Mouse (Mus musculus): ENCODE data around the gene Gm4131. TPM values are rescaled to one million over a fixed set of nuclear protein-coding genes. Genes with fewer than 3 reads are reported as not detected.

The Gm4131 gene
- polyA plus RNA-seq, 1 experiment from 2014 or later = not detected

DNA sequence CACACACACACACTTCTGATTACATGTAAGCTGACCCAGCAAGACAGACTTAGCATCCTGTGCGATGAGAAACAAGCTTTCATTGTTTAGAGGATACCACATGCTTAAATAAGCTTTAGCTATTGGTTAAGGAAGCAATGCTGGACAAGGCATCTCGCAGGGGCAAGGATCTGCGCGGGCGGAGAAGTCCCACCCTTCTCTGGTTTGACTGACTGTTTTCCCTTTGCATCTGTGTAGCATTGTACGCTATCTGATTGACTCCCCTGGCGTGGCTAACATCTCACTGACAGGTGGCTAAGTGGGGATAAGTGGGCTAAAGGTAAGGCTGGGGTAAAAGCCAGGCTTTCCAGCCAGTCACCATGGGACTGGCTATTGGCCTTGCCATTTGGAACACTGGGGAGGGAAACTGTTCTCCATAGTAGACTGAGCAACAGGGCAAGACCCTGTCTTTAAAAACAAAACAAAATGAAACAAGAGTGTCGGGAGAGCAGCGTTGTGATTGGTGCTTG is 110.4 kb downstream of the Gm4131 start, which contains the start of gene Gucy1b2:
Gene Gucy1b2, minus strand, starts transcription at position 51 of the 509 bp plus-strand sequence.
- no peaks in the 10 kb centered on the region for H3K9me3 ChIP-seq (ENCODE audit: control insufficient read depth, low read length)
- no peaks in the 10 kb centered on the region for H3K27me3 ChIP-seq (ENCODE audit: control insufficient read depth, insufficient read depth, low read length)
- no peak within 1 kb of the TSS for H3K4me3 ChIP-seq (ENCODE audit: low read depth, low read length)
- H3K4me1 ChIP-seq (replicated peaks; ENCODE audit: control insufficient read depth, insufficient read depth) = no peaks in the 10 kb centered on the region
- ATAC-seq (ENCODE audit: low FRiP score, low TSS enrichment) (no peak), DNase-seq (ENCODE audit: low spot score) (no peak)
- no peak within 1 kb of the TSS for H3K27ac ChIP-seq (replicated peaks)
- no peaks in the 10 kb centered on the region for H3K36me3 ChIP-seq (ENCODE audit: control insufficient read depth, insufficient read depth, low read length)
- H3K4me2 ChIP-seq (replicated peaks; ENCODE audit: low read depth) = no peak within 1 kb of the TSS
- TF ChIP-seq EP300 (optimal IDR thresholded peaks at IDR 0.05) = no peak
- H3K9ac ChIP-seq (ENCODE audit: low read length) = no peak within 1 kb of the TSS
- WGBS = 55% methylated on average over 9 of the region's 9 CpGs

DNA sequence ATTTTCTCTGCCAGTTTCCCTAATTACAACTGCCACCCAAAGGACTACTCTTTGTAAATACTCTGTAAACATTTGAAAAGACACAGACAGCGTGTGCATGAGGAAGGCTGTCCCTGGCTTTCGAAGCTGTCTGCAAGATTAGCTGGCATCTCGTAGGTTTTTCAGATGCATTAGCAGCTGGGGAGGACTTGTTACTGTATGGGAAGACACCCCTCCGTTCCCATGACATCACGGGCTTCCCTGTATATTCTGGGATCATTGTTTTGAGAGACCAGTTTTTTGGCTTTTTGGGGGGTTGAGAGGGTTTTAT is 111.2 kb downstream of the Gm4131 start:
- DNase-seq (ENCODE audit: low spot score) (no peak), ATAC-seq (ENCODE audit: low FRiP score, low TSS enrichment) (no peak)
- WGBS = 56% methylated on average over 5 of the region's 5 CpGs
- no peaks in the 10 kb centered on the region for H3K27me3 ChIP-seq (ENCODE audit: control insufficient read depth, insufficient read depth, low read length)
- TF ChIP-seq EP300 (optimal IDR thresholded peaks at IDR 0.05) (no peak), CTCF (IDR thresholded peaks at IDR 0.05; ENCODE audit: low read depth) (no peak)
- H3K9ac ChIP-seq (ENCODE audit: low read length) = no peak overlapping the region
- no peak overlapping the region for H3K4me3 ChIP-seq (ENCODE audit: low read depth, low read length)
- no peak overlapping the region for H3K27ac ChIP-seq (replicated peaks)
- no peaks in the 10 kb centered on the region for H3K4me1 ChIP-seq (replicated peaks; ENCODE audit: control insufficient read depth, insufficient read depth)
- no peaks in the 10 kb centered on the region for H3K9me3 ChIP-seq (ENCODE audit: control insufficient read depth, low read length)
- no peaks in the 10 kb centered on the region for H3K36me3 ChIP-seq (ENCODE audit: control insufficient read depth, insufficient read depth, low read length)
- no peak overlapping the region for H3K4me2 ChIP-seq (replicated peaks; ENCODE audit: low read depth)

DNA sequence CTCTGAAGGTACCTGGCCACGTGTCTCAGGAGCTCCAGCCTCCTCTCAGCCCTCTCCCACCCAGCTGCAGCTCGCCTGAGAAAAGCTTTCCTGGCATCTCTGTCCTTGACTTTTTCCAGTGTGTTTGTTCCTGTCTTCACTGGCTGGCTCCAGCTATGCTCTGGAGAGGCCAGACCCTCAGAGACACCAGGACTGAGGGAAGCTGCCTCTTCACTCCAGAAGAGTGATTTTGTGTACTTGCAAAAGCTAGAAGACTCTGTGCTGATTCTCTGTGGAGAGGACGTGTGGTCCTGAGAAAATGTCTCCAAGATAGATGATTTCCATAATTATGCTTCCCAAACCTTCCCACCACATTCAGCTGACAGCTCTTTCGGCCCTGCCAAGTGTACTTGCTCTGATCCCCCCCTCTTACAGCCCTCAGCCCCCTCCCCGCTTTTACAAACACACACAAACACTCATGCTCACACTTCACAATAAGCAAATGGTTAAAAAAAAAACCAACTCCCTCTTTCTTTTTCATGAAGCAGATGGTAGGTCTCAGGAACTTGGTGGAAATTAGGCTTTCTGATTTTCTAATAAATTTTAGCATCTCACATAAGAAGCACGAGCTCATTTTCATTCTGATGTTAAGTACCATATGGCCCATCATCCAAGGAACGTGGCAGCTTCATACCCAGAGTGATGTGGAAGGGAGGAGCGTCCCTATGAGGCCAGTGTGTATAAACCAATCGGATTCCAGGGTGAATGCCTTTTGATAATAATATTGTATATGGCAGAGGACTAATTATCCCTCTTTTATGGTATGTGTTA is 111.8 kb downstream of the Gm4131 start:
- Histone ChIP-seq H3K4me2 (replicated peaks; ENCODE audit: low read depth) (no peak overlapping the region), H3K4me1 (replicated peaks; ENCODE audit: control insufficient read depth, insufficient read depth) (no peaks in the 10 kb centered on the region), H3K4me3 (ENCODE audit: low read depth, low read length) (no peak overlapping the region), H3K9me3 (ENCODE audit: control insufficient read depth, low read length) (no peaks in the 10 kb centered on the region), H3K36me3 (ENCODE audit: control insufficient read depth, insufficient read depth, low read length) (no peaks in the 10 kb centered on the region), H3K9ac (ENCODE audit: low read length) (no peak overlapping the region), H3K27ac (replicated peaks) (no peak overlapping the region), H3K27me3 (ENCODE audit: control insufficient read depth, insufficient read depth, low read length) (no peaks in the 10 kb centered on the region)
- TF ChIP-seq CTCF (IDR thresholded peaks at IDR 0.05; ENCODE audit: low read depth) (no peak), EP300 (optimal IDR thresholded peaks at IDR 0.05) (no peak)
- DNase-seq (ENCODE audit: low spot score) (no peak), ATAC-seq (ENCODE audit: low FRiP score, low TSS enrichment) (no peak)
- 51% methylated on average over 9 of the region's 9 CpGs for WGBS

DNA sequence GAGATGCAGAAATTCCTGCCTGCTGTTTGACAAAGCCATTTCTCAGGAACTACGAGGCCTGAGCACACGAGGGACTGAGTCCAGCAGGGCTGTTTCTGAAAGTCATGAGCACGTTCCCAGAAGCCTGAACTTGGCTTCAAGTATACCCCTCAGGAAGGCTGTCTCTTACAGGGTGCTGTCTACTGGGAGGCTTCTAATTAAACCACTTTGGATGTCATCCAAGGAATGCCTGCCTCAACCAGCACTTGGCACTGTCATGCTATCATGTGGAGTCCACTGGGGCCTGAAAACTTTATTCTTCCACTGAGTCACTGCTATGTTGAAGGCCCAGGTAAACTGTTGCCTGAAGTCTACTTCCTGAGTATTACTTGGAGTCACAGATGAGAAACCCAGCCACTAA is 112.6 kb downstream of the Gm4131 start:
- TF ChIP-seq EP300 (optimal IDR thresholded peaks at IDR 0.05) (no peak), CTCF (IDR thresholded peaks at IDR 0.05; ENCODE audit: low read depth) (no peak)
- Histone ChIP-seq H3K36me3 (ENCODE audit: control insufficient read depth, insufficient read depth, low read length) (no peaks in the 10 kb centered on the region), H3K4me1 (replicated peaks; ENCODE audit: control insufficient read depth, insufficient read depth) (no peaks in the 10 kb centered on the region), H3K27ac (replicated peaks) (no peak overlapping the region), H3K9me3 (ENCODE audit: control insufficient read depth, low read length) (no peaks in the 10 kb centered on the region), H3K9ac (ENCODE audit: low read length) (no peak overlapping the region), H3K27me3 (ENCODE audit: control insufficient read depth, insufficient read depth, low read length) (no peaks in the 10 kb centered on the region), H3K4me2 (replicated peaks; ENCODE audit: low read depth) (no peak overlapping the region), H3K4me3 (ENCODE audit: low read depth, low read length) (no peak overlapping the region)
- no peak for DNase-seq (ENCODE audit: low spot score)
- ATAC-seq (ENCODE audit: low FRiP score, low TSS enrichment) = no peak
- 28% methylated on average over 3 of the region's 3 CpGs for WGBS

DNA sequence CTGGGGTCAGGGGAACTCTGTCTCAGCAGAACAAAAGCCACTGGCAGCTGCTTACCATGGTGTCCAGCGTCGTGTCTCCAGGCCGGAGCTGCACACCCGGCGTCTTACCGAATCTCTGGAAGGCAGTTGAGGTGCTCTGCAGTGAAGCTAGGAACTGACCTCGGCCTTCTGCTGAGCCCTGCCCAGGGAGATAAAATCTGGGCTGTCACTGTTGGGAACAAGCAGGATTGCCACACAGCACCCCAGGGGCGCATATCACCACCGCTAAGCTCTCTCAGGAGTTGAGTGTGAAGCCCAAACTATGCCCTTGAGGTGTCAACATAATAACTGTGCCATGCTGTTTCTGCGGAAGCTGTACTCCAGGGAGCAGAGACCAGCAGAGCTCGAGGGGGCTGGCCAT is 113.4 kb downstream of the Gm4131 start:
- no peak for TF ChIP-seq EP300 (optimal IDR thresholded peaks at IDR 0.05)
- no peak for TF ChIP-seq CTCF (IDR thresholded peaks at IDR 0.05; ENCODE audit: low read depth)
- 79% methylated on average over 11 of the region's 11 CpGs for WGBS
- Histone ChIP-seq H3K27me3 (ENCODE audit: control insufficient read depth, insufficient read depth, low read length) (no peaks in the 10 kb centered on the region), H3K4me3 (ENCODE audit: low read depth, low read length) (no peak overlapping the region), H3K9me3 (ENCODE audit: control insufficient read depth, low read length) (no peaks in the 10 kb centered on the region), H3K27ac (replicated peaks) (no peak overlapping the region), H3K4me2 (replicated peaks; ENCODE audit: low read depth) (no peak overlapping the region), H3K4me1 (replicated peaks; ENCODE audit: control insufficient read depth, insufficient read depth) (no peaks in the 10 kb centered on the region), H3K9ac (ENCODE audit: low read length) (no peak overlapping the region), H3K36me3 (ENCODE audit: control insufficient read depth, insufficient read depth, low read length) (no peaks in the 10 kb centered on the region)
- ATAC-seq (ENCODE audit: low FRiP score, low TSS enrichment) (no peak), DNase-seq (ENCODE audit: low spot score) (no peak)

DNA sequence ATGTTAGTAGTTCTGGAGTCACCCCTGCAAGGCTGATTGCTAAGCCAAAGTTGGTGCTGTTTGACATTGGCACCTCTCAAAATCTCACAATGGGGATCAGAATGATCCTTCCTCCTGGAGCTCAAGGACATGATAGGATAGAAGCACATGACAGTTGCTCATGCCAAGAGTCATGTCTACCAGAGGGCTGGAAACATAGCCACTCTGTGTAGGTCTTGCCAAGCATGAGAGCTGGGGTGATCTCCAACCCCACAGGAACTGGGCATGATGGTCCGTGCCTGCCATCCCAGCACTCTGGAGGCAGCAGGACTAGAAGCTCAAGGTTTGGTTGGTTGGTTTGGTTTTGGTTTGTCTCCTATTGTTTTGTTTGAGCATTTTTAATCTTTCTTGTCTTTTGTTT is 116.0 kb downstream of the Gm4131 start:
- H3K4me3 ChIP-seq (ENCODE audit: low read depth, low read length) = no peak overlapping the region
- no peaks in the 10 kb centered on the region for H3K9me3 ChIP-seq (ENCODE audit: control insufficient read depth, low read length)
- no peak overlapping the region for H3K27ac ChIP-seq (replicated peaks)
- no peak overlapping the region for H3K4me2 ChIP-seq (replicated peaks; ENCODE audit: low read depth)
- TF ChIP-seq EP300 (optimal IDR thresholded peaks at IDR 0.05) = no peak
- no peak for TF ChIP-seq CTCF (IDR thresholded peaks at IDR 0.05; ENCODE audit: low read depth)
- no peaks in the 10 kb centered on the region for H3K27me3 ChIP-seq (ENCODE audit: control insufficient read depth, insufficient read depth, low read length)
- 91% methylated on average over 1 of the region's 1 CpGs for WGBS
- H3K9ac ChIP-seq (ENCODE audit: low read length) = no peak overlapping the region
- no peak for ATAC-seq (ENCODE audit: low FRiP score, low TSS enrichment)
- no peak for DNase-seq (ENCODE audit: low spot score)
- no peaks in the 10 kb centered on the region for H3K4me1 ChIP-seq (replicated peaks; ENCODE audit: control insufficient read depth, insufficient read depth)
- no peaks in the 10 kb centered on the region for H3K36me3 ChIP-seq (ENCODE audit: control insufficient read depth, insufficient read depth, low read length)

Measured in stomach, postnatal 0 days (tissue).